ENCODE assay signal across 12 mouse cellular contexts in genomic region chr6:117326835-117327775, GRCm38 (mm10).
DNase-seq lines count a peak whose midpoint lies in the region; ATAC-seq and TF ChIP-seq lines count a peak whose summit lies in the region.
"Had no signal": no experiment of that assay in that cellular context is flagged by ENCODE, and none has a peak within 500 bp of the region (broad histone marks: within the 10 kb centered on the region; RNA-seq: fewer than 3 reads in every experiment).

No protein-coding gene starts in this region.

- intact Hi-C loops in left cerebral cortex, postnatal 25 days (cut with DNase I) = no loop called here

- ATAC-seq in lung, embryonic 14.5 days (ENCODE audit: insufficient read depth) = no peak
- ATAC-seq in limb, embryonic 15.5 days (ENCODE audit: insufficient number of reproducible peaks, low FRiP score, low TSS enrichment, low read depth) = no peak
- no peak for ATAC-seq in megakaryocyte-erythroid progenitor cell, adult 5-6 weeks (replicated peaks; ENCODE audit: low FRiP score, low TSS enrichment, poor library complexity, severe bottlenecking)
- ATAC-seq in intestine, embryonic 15.5 days = no peak

- peak; percentile 7 for DNase-seq in lung, embryonic 14.5 days
- DNase-seq in lung, adult 2 months = no peak
- DNase-seq in brain, embryonic 14.5 days (ENCODE audit: low read depth) = peak; percentile 29
- DNase-seq in fibroblast of lung, adult 2 months (ENCODE audit: low read depth) = peak; percentile 98
- no peak for DNase-seq in left cerebral cortex, postnatal 25 days (ENCODE audit: low spot score in 2 of 2)
- DNase-seq: cerebellum, adult 18-20 months; kidney, postnatal 36 days; left cerebral cortex, postnatal 4 days; thymus, postnatal 14 days had no signal

- H3K36me3 ChIP-seq in lung, embryonic 14.5 days (ENCODE audit: insufficient read depth) = no peaks in the 10 kb centered on the region
- no peaks in the 10 kb centered on the region for H3K36me3 ChIP-seq in limb, embryonic 15.5 days
- no peaks in the 10 kb centered on the region for H3K36me3 ChIP-seq in intestine, embryonic 15.5 days

- no peaks in the 10 kb centered on the region for H3K9me3 ChIP-seq in lung, embryonic 14.5 days (ENCODE audit: low read depth, low read length)
- no peaks in the 10 kb centered on the region for H3K9me3 ChIP-seq in limb, embryonic 15.5 days
- H3K9me3 ChIP-seq in intestine, embryonic 15.5 days = no peaks in the 10 kb centered on the region

- H3K4me2 ChIP-seq in lung, embryonic 14.5 days = no peak overlapping the region
- H3K4me2 ChIP-seq in limb, embryonic 15.5 days = no peak overlapping the region
- H3K4me2 ChIP-seq in intestine, embryonic 15.5 days (replicated peaks) = no peak overlapping the region

- H3K27me3 ChIP-seq in lung, embryonic 14.5 days (ENCODE audit: insufficient read depth, low read length) = no peaks in the 10 kb centered on the region
- no peaks in the 10 kb centered on the region for H3K27me3 ChIP-seq in limb, embryonic 15.5 days
- no peaks in the 10 kb centered on the region for H3K27me3 ChIP-seq in intestine, embryonic 15.5 days (replicated peaks)

- H3K4me3 ChIP-seq in lung, embryonic 14.5 days (ENCODE audit: low read depth, low read length) = no peak overlapping the region
- H3K4me3 ChIP-seq in lung, adult 2 months (replicated peaks; ENCODE audit: extremely low read depth, low read depth, low read length) = no peak overlapping the region
- no peak overlapping the region for H3K4me3 ChIP-seq in limb, embryonic 15.5 days
- H3K4me3 ChIP-seq in intestine, embryonic 15.5 days (replicated peaks) = no peak overlapping the region

- H3K4me1 ChIP-seq in lung, embryonic 14.5 days (ENCODE audit: insufficient read depth) = no peaks in the 10 kb centered on the region
- H3K4me1 ChIP-seq in lung, adult 2 months (ENCODE audit: control insufficient read depth, insufficient read depth, low read length) = no peaks in the 10 kb centered on the region
- peaks cover 17% of the 10 kb centered on the region for H3K4me1 ChIP-seq in limb, embryonic 15.5 days
- no peaks in the 10 kb centered on the region for H3K4me1 ChIP-seq in intestine, embryonic 15.5 days (replicated peaks)

- H3K27ac ChIP-seq in lung, embryonic 14.5 days (ENCODE audit: low read depth) = no peak overlapping the region
- peak overlapping the region; percentile 57; the same call in 1 of the 2 replicates for H3K27ac ChIP-seq in limb, embryonic 15.5 days
- H3K27ac ChIP-seq in intestine, embryonic 15.5 days = no peak overlapping the region

- H3K9ac ChIP-seq in lung, embryonic 14.5 days = no peak overlapping the region
- H3K9ac ChIP-seq in limb, embryonic 15.5 days = no peak overlapping the region
- H3K9ac ChIP-seq in intestine, embryonic 15.5 days = no peak overlapping the region

- WGBS in lung, embryonic 14.5 days = 60% methylated on average over 18 of the region's 18 CpGs
- 69% methylated on average over 18 of the region's 18 CpGs for WGBS in lung, adult 2 months
- WGBS in limb, embryonic 15.5 days = 43% methylated on average over 18 of the region's 18 CpGs
- WGBS in intestine, embryonic 15.5 days = 66% methylated on average over 18 of the region's 18 CpGs

- no peak for TF ChIP-seq CTCF in lung, embryonic 14.5 days (IDR thresholded peaks at IDR 0.05; ENCODE audit: low read depth)
- TF ChIP-seq CTCF in lung, adult 2 months (IDR thresholded peaks at IDR 0.05; ENCODE audit: insufficient read depth, low read length) = no peak
- no peak for TF ChIP-seq CTCF in brain, embryonic 14.5 days (IDR thresholded peaks at IDR 0.05; ENCODE audit: borderline replicate concordance, extremely low read depth, insufficient read depth, insufficient read length)

- no peak for TF ChIP-seq POLR2A in lung, adult 2 months (IDR thresholded peaks at IDR 0.05; ENCODE audit: borderline replicate concordance, extremely low read depth, low read depth, low read length)
- no peak for TF ChIP-seq POLR2A in brain, embryonic 14.5 days (IDR thresholded peaks at IDR 0.05; ENCODE audit: borderline replicate concordance, extremely low read depth, insufficient read depth, insufficient read length, poor library complexity, severe bottlenecking)

Comparison
In these comparisons a context has a peak if more than half of its experiments do, and no peak if none do; other contexts are left out.
1. DNase-seq: peak in lung, embryonic 14.5 days (single experiment), brain, embryonic 14.5 days (single experiment) and fibroblast of lung, adult 2 months (single experiment); none in lung, adult 2 months (single experiment) and left cerebral cortex, postnatal 25 days (0 of 2).